Comparison of ENCODE assay signal across 7 mouse cellular contexts in the genomic region with DNA sequence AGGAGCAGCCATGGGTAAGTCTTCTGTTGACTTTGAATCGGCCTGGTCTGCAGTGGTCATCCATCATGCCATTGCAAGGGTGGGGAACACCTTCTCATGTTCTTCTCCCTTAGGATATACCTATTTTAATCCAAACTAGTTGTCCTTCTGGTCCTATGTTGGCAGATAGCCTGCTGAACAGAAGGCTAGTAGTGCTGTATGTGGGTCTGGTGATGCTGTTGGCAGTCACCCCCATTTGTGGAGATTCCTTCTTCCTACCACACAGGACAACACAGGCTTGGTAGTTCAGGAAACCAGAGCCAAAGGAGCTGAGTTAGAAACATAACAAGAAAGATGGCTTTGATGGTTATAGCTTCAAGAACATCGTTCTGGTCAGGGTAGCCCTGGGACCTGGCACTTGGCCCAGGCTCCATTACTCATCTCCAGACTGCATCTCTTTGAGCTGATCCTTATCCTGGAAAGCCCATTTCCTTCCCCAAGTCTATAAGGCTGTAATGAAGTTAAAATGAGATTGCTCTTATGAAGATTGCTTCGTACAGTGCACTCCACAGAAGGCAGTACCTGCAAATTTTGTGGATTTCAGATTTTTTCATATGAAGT. TPM values are rescaled to one million over a fixed set of nuclear protein-coding genes. Genes with fewer than 3 reads are reported as not detected.
DNase-seq lines count a peak whose midpoint lies in the region; ATAC-seq and TF ChIP-seq lines count a peak whose summit lies in the region.

No protein-coding gene starts in this region.

- POLR2A ChIA-PET in Patski (lab: Charles Lee), result no interaction called here

- no peak overlapping the region for H3K4me3 ChIP-seq in midbrain, embryonic 14.5 days (replicated peaks; ENCODE audit: low read depth, low read length)

- H3K9me3 ChIP-seq in midbrain, embryonic 14.5 days (ENCODE audit: control insufficient read depth, low read length), result no peaks in the 10 kb centered on the region

- CTCF ChIA-PET in Patski (lab: Charles Lee), result interaction anchor here (0.7 to 1.6 kb wide), 5 partner anchors 8 to 24 kb away, joined by 3 to 4 read pairs (median 3); no protein-coding TSS in a partner anchor

- no peak overlapping the region for H3K9ac ChIP-seq in midbrain, embryonic 14.5 days (replicated peaks; ENCODE audit: low read length)

- H3K27me3 ChIP-seq in Patski, result no peaks in the 10 kb centered on the region
- H3K27me3 ChIP-seq in midbrain, embryonic 14.5 days (ENCODE audit: control insufficient read depth, insufficient read depth, low read length), result no peaks in the 10 kb centered on the region

- no peak for TF ChIP-seq CTCF in Patski (IDR thresholded peaks at IDR 0.05)

- H3K4me2 ChIP-seq in midbrain, embryonic 14.5 days (ENCODE audit: low read length), result no peak overlapping the region

- H3K36me3 ChIP-seq in midbrain, embryonic 14.5 days (ENCODE audit: control insufficient read depth, insufficient read depth, low read length), result peaks cover 32% of the 10 kb centered on the region

- in situ Hi-C loops in Patski (cut with MboI; ENCODE audit: low pct_unique_long_range_greater_than_20kb), result no loop called here

- H3K4me1 ChIP-seq in midbrain, embryonic 14.5 days (ENCODE audit: control insufficient read depth, insufficient read depth, low read length), result no peaks in the 10 kb centered on the region

- peak; percentile 76 for ATAC-seq in Patski
- ATAC-seq in midbrain, embryonic 14.5 days (ENCODE audit: low FRiP score, low TSS enrichment), result no peak

- WGBS in midbrain, embryonic 14.5 days, result 95% methylated on average over 3 of the region's 3 CpGs

- DNase-seq in left cerebral cortex, adult 18-20 months (ENCODE audit: low spot score in 2 of 2), result peak; percentile 42 to 45
- DNase-seq in left cerebral cortex, postnatal 10 days (ENCODE audit: extremely low spot score in 1 of 2, low spot score in 2 of 2), result no peak
- no peak for DNase-seq in Patski (ENCODE audit: low read depth, low spot score)
- DNase-seq in adrenal gland, postnatal 36 days, result peak; percentile 88 to 89
- peak; percentile 78 for DNase-seq in kidney, postnatal 10 days
- DNase-seq in thymus, postnatal 0 days (ENCODE audit: low spot score), result no peak
- DNase-seq in midbrain, embryonic 14.5 days, result no peak

- H3K27ac ChIP-seq in midbrain, embryonic 14.5 days (replicated peaks; ENCODE audit: low read depth, low read length), result no peak overlapping the region

- intact Hi-C loops in left cerebral cortex, postnatal 10 days (cut with DNase I), result no loop called here

RNA-seq across cellular contexts. Expression of gene Nmt2, which starts 21.5 kb away (rescaled TPM):
- 100 to 1,000 TPM in 1 of 2 experiments, 10 to 100 TPM in 1; 99.5 to 103 TPM for total RNA-seq in left cerebral cortex, adult 18-20 months (2021)
- 10 to 100 TPM; 77.6 to 85.1 TPM for total RNA-seq in left cerebral cortex, postnatal 10 days (2021)
- polyA plus RNA-seq in Patski (2021), result 32.0 TPM
- total RNA-seq in adrenal gland, postnatal 36 days (2021), result 10 to 100 TPM; 42.4 to 80.1 TPM
- polyA plus RNA-seq in thymus, postnatal 0 days (2015; fragmentation: Nextera tagmentation; extraction: Ambion mirVana), result 24.9 and 28.8 TPM in 2 replicates
- polyA plus RNA-seq in midbrain, embryonic 14.5 days (2014; fragmentation: Nextera tagmentation; extraction: Ambion mirVana), result 112 and 120 TPM in 2 replicates

RNA-seq across cellular contexts. Expression of gene Rpp38, which starts 26.9 kb away (rescaled TPM):
- total RNA-seq in left cerebral cortex, adult 18-20 months (2021), result 10 to 100 TPM in 1 of 2 experiments, 1 to 10 TPM in 1; 7.7 to 10.4 TPM
- 1 to 10 TPM; 7.3 to 8.0 TPM for total RNA-seq in left cerebral cortex, postnatal 10 days (2021)
- polyA plus RNA-seq in Patski (2021), result 21.9 TPM
- total RNA-seq in adrenal gland, postnatal 36 days (2021), result 10 to 100 TPM; 13.3 to 16.9 TPM
- polyA plus RNA-seq in thymus, postnatal 0 days (2015; fragmentation: Nextera tagmentation; extraction: Ambion mirVana), result 18.0 and 19.5 TPM in 2 replicates
- 14.0 and 14.5 TPM in 2 replicates for polyA plus RNA-seq in midbrain, embryonic 14.5 days (2014; fragmentation: Nextera tagmentation; extraction: Ambion mirVana)

RNA-seq across cellular contexts. Expression of gene Acbd7, which starts 30.4 kb away (rescaled TPM):
- 1 to 10 TPM in 1 of 2 experiments, under 1 TPM in 1; 0.96 to 1.3 TPM for total RNA-seq in left cerebral cortex, adult 18-20 months (2021)
- total RNA-seq in left cerebral cortex, postnatal 10 days (2021), result 1 to 10 TPM; 1.7 to 1.9 TPM
- 4.9 TPM for polyA plus RNA-seq in Patski (2021)
- not detected for total RNA-seq in adrenal gland, postnatal 36 days (2021)
- 1.5 and 2.6 TPM in 2 replicates for polyA plus RNA-seq in thymus, postnatal 0 days (2015; fragmentation: Nextera tagmentation; extraction: Ambion mirVana)
- polyA plus RNA-seq in midbrain, embryonic 14.5 days (2014; fragmentation: Nextera tagmentation; extraction: Ambion mirVana), result 2.9 and 4.2 TPM in 2 replicates

Comparison
In these comparisons a context has a peak if more than half of its experiments do, and no peak if none do; other contexts are left out.
1. DNase-seq: peak in left cerebral cortex, adult 18-20 months (2 of 2), adrenal gland, postnatal 36 days (2 of 2) and kidney, postnatal 10 days (single experiment); none in left cerebral cortex, postnatal 10 days (0 of 2), Patski (single experiment), thymus, postnatal 0 days (single experiment) and midbrain, embryonic 14.5 days (single experiment).